Mouse (Mus musculus): ENCODE results near the gene Map4k3. TPM values are rescaled to one million over a fixed set of nuclear protein-coding genes. Genes with fewer than 3 reads are reported as not detected.

Map4k3 gene
- polyA plus RNA-seq, 1 experiment from 2014 or later = 28.8 TPM

- Histone ChIP-seq H3K4me2 (ENCODE audit: low read length) (no peak overlapping the region), H3K4me3 (replicated peaks; ENCODE audit: low read length) (no peak overlapping the region), H3K27ac (ENCODE audit: low read length) (no peak overlapping the region), H3K27me3 (replicated peaks; ENCODE audit: control insufficient read depth, insufficient read depth, low read length) (no peaks in the 10 kb centered on the region), H3K9me3 (ENCODE audit: control insufficient read depth, low read length) (no peaks in the 10 kb centered on the region), H3K4me1 (replicated peaks; ENCODE audit: control insufficient read depth, insufficient read depth, low read length) (peaks cover 25% of the 10 kb centered on the region), H3K36me3 (ENCODE audit: control insufficient read depth, insufficient read depth) (no peaks in the 10 kb centered on the region), H3K9ac (replicated peaks; ENCODE audit: low read depth, low read length) (no peak overlapping the region)
- 93% methylated on average over 5 of the region's 5 CpGs for WGBS
- ATAC-seq = no peak
These were observed 31.3 kb downstream of the Map4k3 start for GRCm38 (mm10) chr17:80696956-80697355.

GRCm38 (mm10) chr17:80696210-80696609 is 32.1 kb downstream of the Map4k3 start:
- ATAC-seq = no peak
- Histone ChIP-seq H3K27me3 (replicated peaks; ENCODE audit: control insufficient read depth, insufficient read depth, low read length) (no peaks in the 10 kb centered on the region), H3K9ac (replicated peaks; ENCODE audit: low read depth, low read length) (no peak overlapping the region), H3K9me3 (ENCODE audit: control insufficient read depth, low read length) (no peaks in the 10 kb centered on the region), H3K36me3 (ENCODE audit: control insufficient read depth, insufficient read depth) (peaks cover under 1% of the 10 kb centered on the region; the same call in 1 of the 2 replicates), H3K27ac (ENCODE audit: low read length) (no peak overlapping the region), H3K4me3 (replicated peaks; ENCODE audit: low read length) (no peak overlapping the region), H3K4me1 (replicated peaks; ENCODE audit: control insufficient read depth, insufficient read depth, low read length) (peaks cover 21% of the 10 kb centered on the region), H3K4me2 (ENCODE audit: low read length) (no peak overlapping the region)
- 91% methylated on average over 6 of the region's 6 CpGs for WGBS

DNA sequence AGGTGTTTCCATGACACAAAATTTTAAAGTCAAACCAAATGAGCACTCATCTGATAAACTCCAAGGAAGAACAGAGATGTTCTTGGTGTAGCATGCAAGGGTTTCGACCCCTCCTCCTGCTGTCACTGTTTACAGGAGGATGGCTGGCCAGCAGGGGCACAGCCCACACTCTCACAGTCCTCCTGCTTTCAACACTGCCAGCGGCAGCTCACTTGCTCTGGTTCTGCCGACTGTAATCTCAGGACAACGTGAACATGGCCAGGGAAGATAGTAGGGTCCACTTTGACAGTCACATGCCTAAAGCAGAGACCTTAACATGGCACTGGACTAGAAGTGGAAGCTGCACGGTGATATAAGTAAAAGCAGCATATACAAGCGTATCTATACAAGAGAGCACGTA is 34.6 kb downstream of the Map4k3 start:
- WGBS = 66% methylated on average over 7 of the region's 7 CpGs
- Histone ChIP-seq H3K4me1 (replicated peaks; ENCODE audit: control insufficient read depth, insufficient read depth, low read length) (peaks cover 23% of the 10 kb centered on the region), H3K4me2 (ENCODE audit: low read length) (no peak overlapping the region), H3K9ac (replicated peaks; ENCODE audit: low read depth, low read length) (no peak overlapping the region), H3K4me3 (replicated peaks; ENCODE audit: low read length) (no peak overlapping the region), H3K27me3 (replicated peaks; ENCODE audit: control insufficient read depth, insufficient read depth, low read length) (no peaks in the 10 kb centered on the region), H3K9me3 (ENCODE audit: control insufficient read depth, low read length) (no peaks in the 10 kb centered on the region), H3K27ac (ENCODE audit: low read length) (no peak overlapping the region), H3K36me3 (ENCODE audit: control insufficient read depth, insufficient read depth) (peaks cover 2% of the 10 kb centered on the region; the same call in 1 of the 2 replicates)
- no peak for ATAC-seq

DNA sequence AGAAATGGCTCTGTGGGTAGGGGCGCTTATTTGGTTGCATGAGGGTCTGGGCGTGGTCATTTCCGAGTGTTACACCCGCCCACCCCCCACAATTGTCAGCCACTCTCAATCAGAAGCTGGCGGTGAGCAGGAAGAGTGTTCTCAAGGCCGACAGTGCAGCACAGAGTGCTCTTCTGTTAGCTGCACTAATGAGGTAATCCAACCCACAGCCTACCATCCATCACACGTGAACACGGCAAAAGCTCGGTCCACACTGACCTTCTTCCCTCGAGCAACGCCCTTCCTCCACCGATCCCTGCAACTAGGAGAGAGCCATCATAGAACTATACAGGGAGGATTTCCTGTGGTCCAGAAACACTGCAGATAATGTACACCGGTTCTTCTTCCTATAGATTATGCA is 36.1 kb downstream of the Map4k3 start:
- Histone ChIP-seq H3K4me2 (ENCODE audit: low read length) (no peak overlapping the region), H3K27me3 (replicated peaks; ENCODE audit: control insufficient read depth, insufficient read depth, low read length) (no peaks in the 10 kb centered on the region), H3K27ac (ENCODE audit: low read length) (no peak overlapping the region), H3K36me3 (ENCODE audit: control insufficient read depth, insufficient read depth) (peaks cover 2% of the 10 kb centered on the region; the same call in 1 of the 2 replicates), H3K9ac (replicated peaks; ENCODE audit: low read depth, low read length) (no peak overlapping the region), H3K9me3 (ENCODE audit: control insufficient read depth, low read length) (no peaks in the 10 kb centered on the region), H3K4me1 (replicated peaks; ENCODE audit: control insufficient read depth, insufficient read depth, low read length) (peaks cover 14% of the 10 kb centered on the region; the same call in 1 of the 2 replicates), H3K4me3 (replicated peaks; ENCODE audit: low read length) (no peak overlapping the region)
- no peak for ATAC-seq
- WGBS = 90% methylated on average over 13 of the region's 13 CpGs

DNA sequence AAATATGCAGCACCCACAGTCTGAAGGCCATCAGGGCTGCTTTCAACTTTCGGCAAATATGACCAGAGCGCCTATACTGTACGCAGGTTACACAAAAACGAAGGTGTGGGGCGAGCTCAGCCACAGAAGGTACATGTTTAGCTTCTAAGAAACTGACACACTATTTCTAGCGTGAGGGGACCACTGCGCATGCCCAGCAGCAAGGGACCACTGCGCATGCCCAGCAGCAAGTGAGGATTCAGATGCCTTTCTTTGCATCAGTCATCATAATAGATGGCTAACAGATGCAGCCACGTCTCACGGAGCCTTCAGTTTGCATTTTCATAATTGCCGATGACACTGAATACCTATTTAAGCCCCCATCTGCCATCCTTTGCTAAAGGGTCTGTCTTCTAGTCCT is 39.6 kb downstream of the Map4k3 start:
- no peak overlapping the region for H3K4me3 ChIP-seq (replicated peaks; ENCODE audit: low read length)
- no peak overlapping the region for H3K4me2 ChIP-seq (ENCODE audit: low read length)
- 82% methylated on average over 11 of the region's 11 CpGs for WGBS
- H3K27me3 ChIP-seq (replicated peaks; ENCODE audit: control insufficient read depth, insufficient read depth, low read length) = no peaks in the 10 kb centered on the region
- H3K27ac ChIP-seq (ENCODE audit: low read length) = no peak overlapping the region
- ATAC-seq = no peak
- H3K4me1 ChIP-seq (replicated peaks; ENCODE audit: control insufficient read depth, insufficient read depth, low read length) = peaks cover 13% of the 10 kb centered on the region; the same call in 1 of the 2 replicates
- H3K9ac ChIP-seq (replicated peaks; ENCODE audit: low read depth, low read length) = no peak overlapping the region
- H3K36me3 ChIP-seq (ENCODE audit: control insufficient read depth, insufficient read depth) = peaks cover 2% of the 10 kb centered on the region; the same call in 1 of the 2 replicates
- H3K9me3 ChIP-seq (ENCODE audit: control insufficient read depth, low read length) = no peaks in the 10 kb centered on the region

DNA sequence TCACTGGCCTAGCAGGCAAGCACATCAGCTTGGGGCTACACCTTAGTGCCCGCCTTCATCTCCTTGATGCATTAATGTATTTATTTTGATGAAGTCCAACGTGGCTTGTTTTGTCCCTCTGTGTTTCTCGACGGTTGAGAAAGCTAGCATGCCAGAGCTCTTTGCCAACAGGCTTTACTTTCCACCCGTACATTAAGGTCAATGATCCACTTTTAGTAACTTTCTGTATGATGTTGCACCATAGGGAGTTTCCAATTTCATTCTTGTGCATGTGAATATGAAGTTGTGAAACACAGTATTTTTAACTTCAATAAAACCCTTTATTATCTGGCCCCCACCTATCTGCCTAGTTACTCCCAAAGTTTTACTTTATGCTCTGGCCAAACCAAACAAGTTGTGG is 42.2 kb downstream of the Map4k3 start:
- Histone ChIP-seq H3K27ac (ENCODE audit: low read length) (no peak overlapping the region), H3K4me1 (replicated peaks; ENCODE audit: control insufficient read depth, insufficient read depth, low read length) (peaks cover 13% of the 10 kb centered on the region; the same call in 1 of the 2 replicates), H3K4me3 (replicated peaks; ENCODE audit: low read length) (no peak overlapping the region), H3K4me2 (ENCODE audit: low read length) (no peak overlapping the region), H3K27me3 (replicated peaks; ENCODE audit: control insufficient read depth, insufficient read depth, low read length) (no peaks in the 10 kb centered on the region), H3K9ac (replicated peaks; ENCODE audit: low read depth, low read length) (no peak overlapping the region), H3K36me3 (ENCODE audit: control insufficient read depth, insufficient read depth) (peaks cover under 1% of the 10 kb centered on the region; the same call in 1 of the 2 replicates), H3K9me3 (ENCODE audit: control insufficient read depth, low read length) (no peaks in the 10 kb centered on the region)
- 95% methylated on average over 5 of the region's 5 CpGs for WGBS
- no peak for ATAC-seq

- WGBS = 53% methylated on average over 6 of the region's 6 CpGs
- ATAC-seq = peak; percentile 43; the same call in 1 of the 2 replicates
These were observed 44.3 kb downstream of the Map4k3 start for GRCm38 (mm10) chr17:80683821-80684576.

GRCm38 (mm10) chr17:80683041-80683440 is 45.2 kb downstream of the Map4k3 start:
- Histone ChIP-seq H3K36me3 (ENCODE audit: control insufficient read depth, insufficient read depth) (no peaks in the 10 kb centered on the region), H3K9ac (replicated peaks; ENCODE audit: low read depth, low read length) (no peak overlapping the region), H3K27me3 (replicated peaks; ENCODE audit: control insufficient read depth, insufficient read depth, low read length) (no peaks in the 10 kb centered on the region), H3K4me2 (ENCODE audit: low read length) (no peak overlapping the region), H3K4me1 (replicated peaks; ENCODE audit: control insufficient read depth, insufficient read depth, low read length) (0 out of 2 replicates have a peak, but pooled peaks cover 4% of the 10 kb centered on the region), H3K4me3 (replicated peaks; ENCODE audit: low read length) (no peak overlapping the region), H3K9me3 (ENCODE audit: control insufficient read depth, low read length) (no peaks in the 10 kb centered on the region), H3K27ac (ENCODE audit: low read length) (no peak overlapping the region)
- WGBS = 75% methylated on average over 5 of the region's 5 CpGs
- no peak for ATAC-seq

More at GRCm38 (mm10) chr17:80683821-80684576, 44.3 kb downstream of the Map4k3 start:
- H3K4me1 ChIP-seq (replicated peaks; ENCODE audit: control insufficient read depth, insufficient read depth, low read length) = peaks cover 8% of the 10 kb centered on the region; the same call in 1 of the 2 replicates
- H3K27me3 ChIP-seq (replicated peaks; ENCODE audit: control insufficient read depth, insufficient read depth, low read length) = no peaks in the 10 kb centered on the region
- H3K36me3 ChIP-seq (ENCODE audit: control insufficient read depth, insufficient read depth) = no peaks in the 10 kb centered on the region
- H3K9me3 ChIP-seq (ENCODE audit: control insufficient read depth, low read length) = no peaks in the 10 kb centered on the region
- H3K9ac ChIP-seq (replicated peaks; ENCODE audit: low read depth, low read length) = no peak overlapping the region
- no peak overlapping the region for H3K4me3 ChIP-seq (replicated peaks; ENCODE audit: low read length)
- H3K4me2 ChIP-seq (ENCODE audit: low read length) = no peak overlapping the region
- H3K27ac ChIP-seq (ENCODE audit: low read length) = no peak overlapping the region

GRCm38 (mm10) chr17:80678190-80678589 is 50.1 kb downstream of the Map4k3 start:
- no peak for ATAC-seq
- Histone ChIP-seq H3K27me3 (replicated peaks; ENCODE audit: control insufficient read depth, insufficient read depth, low read length) (no peaks in the 10 kb centered on the region), H3K4me2 (ENCODE audit: low read length) (no peak overlapping the region), H3K4me3 (replicated peaks; ENCODE audit: low read length) (no peak overlapping the region), H3K4me1 (replicated peaks; ENCODE audit: control insufficient read depth, insufficient read depth, low read length) (no peaks in the 10 kb centered on the region), H3K9me3 (ENCODE audit: control insufficient read depth, low read length) (no peaks in the 10 kb centered on the region), H3K27ac (ENCODE audit: low read length) (no peak overlapping the region), H3K9ac (replicated peaks; ENCODE audit: low read depth, low read length) (no peak overlapping the region), H3K36me3 (ENCODE audit: control insufficient read depth, insufficient read depth) (no peaks in the 10 kb centered on the region)
- 82% methylated on average over 6 of the region's 6 CpGs for WGBS

All from forebrain, embryonic 16.5 days (tissue).